Mouse (Mus musculus) forebrain, embryonic 12.5 days (tissue): ENCODE results near the gene Dse. TPM values are rescaled to one million over a fixed set of nuclear protein-coding genes. Genes with fewer than 3 reads are reported as not detected.

Source experiments
- ATAC-seq: fragments of 200-750 bp; cut with Nextera tagmentation; 2 replicates; pipeline ENCODE4 v1.8.0; 2017; ENCODE audit warnings: moderate TSS enrichment; ENCODE audit not compliant: low FRiP score
- H3K27ac ChIP-seq: fragments of 300-500 bp; sonication (generic); 2 replicates; pipeline ENCODE4 v1.5.1; 2016; ENCODE audit warnings: mild to moderate bottlenecking
- H3K27me3 ChIP-seq: fragments of 300-500 bp; sonication (generic); 2 replicates; pipeline ENCODE4 v1.6.1; 2016; ENCODE audit warnings: mild to moderate bottlenecking
- H3K36me3 ChIP-seq: fragments of 300-500 bp; sonication (generic); replicated peaks from 2 replicates; pipeline ENCODE4 v1.6.1; 2016; ENCODE audit warnings: mild to moderate bottlenecking
- H3K4me1 ChIP-seq: fragments of 300-500 bp; sonication (generic); 2 replicates; pipeline ENCODE4 v1.6.1; 2016
- H3K4me2 ChIP-seq: fragments of 300-500 bp; sonication (generic); 2 replicates; pipeline ENCODE4 v1.6.1; 2016; ENCODE audit warnings: mild to moderate bottlenecking, moderate library complexity
- H3K4me3 ChIP-seq: fragments of 300-500 bp; sonication (generic); replicated peaks from 2 replicates; pipeline ENCODE4 v1.5.1; 2016; ENCODE audit warnings: mild to moderate bottlenecking
- H3K9ac ChIP-seq: fragments of 300-500 bp; sonication (generic); 2 replicates; pipeline ENCODE4 v1.6.1; 2016; ENCODE audit warnings: mild to moderate bottlenecking
- H3K9me3 ChIP-seq: fragments of 300-500 bp; sonication (generic); 2 replicates; pipeline ENCODE4 v1.6.1; 2016
- WGBS: fragments of 180-500 bp; shearing (Covaris S2); methylation state at CpG from one replicate; pipeline ENCODE4 v1.1.7; 2016; 5-methylcytosine and 5-hydroxymethylcytosine counted together
- polyA plus RNA-seq: library from polyadenylated mRNA; unstranded; fragments of >200 nt; fragmentation: Nextera tagmentation; extraction: Ambion mirVana; gene quantifications from 2 replicates; pipeline ENCODE4 v1.2.1, GENCODE M21; 2016

The Dse gene
- polyA plus RNA-seq, 1 experiment from 2014 or later = 13.4 TPM

DNA sequence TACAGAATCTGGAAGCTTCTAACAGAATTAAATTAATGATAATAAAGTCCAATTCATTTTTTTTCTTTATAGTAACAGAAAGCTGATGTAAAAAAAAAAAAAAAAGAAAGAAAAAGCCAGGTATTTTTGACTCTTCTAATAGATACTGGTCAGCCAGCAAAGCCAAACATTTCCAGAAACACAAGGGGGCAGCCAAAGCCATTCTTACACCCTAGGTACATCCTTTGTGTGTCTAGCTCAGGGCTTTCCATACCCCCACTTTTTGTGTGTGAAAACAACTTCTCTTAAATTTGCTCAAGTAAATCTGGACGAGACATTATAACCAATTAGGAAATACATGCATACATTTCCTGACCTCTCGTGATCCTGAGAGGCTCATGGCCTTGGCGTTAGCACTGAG is 55.7 kb downstream of the Dse start:
- Histone ChIP-seq H3K4me3 (no peak overlapping the region), H3K27ac (no peak overlapping the region), H3K9me3 (no peaks in the 10 kb centered on the region), H3K27me3 (no peaks in the 10 kb centered on the region), H3K9ac (no peak overlapping the region), H3K4me1 (0 out of 2 replicates have a peak, but pooled peaks cover 4% of the 10 kb centered on the region), H3K4me2 (no peak overlapping the region), H3K36me3 (0 out of 2 replicates have a peak, but pooled peaks cover 4% of the 10 kb centered on the region)
- no peak for ATAC-seq
- WGBS = 92% methylated on average over 3 of the region's 3 CpGs

DNA sequence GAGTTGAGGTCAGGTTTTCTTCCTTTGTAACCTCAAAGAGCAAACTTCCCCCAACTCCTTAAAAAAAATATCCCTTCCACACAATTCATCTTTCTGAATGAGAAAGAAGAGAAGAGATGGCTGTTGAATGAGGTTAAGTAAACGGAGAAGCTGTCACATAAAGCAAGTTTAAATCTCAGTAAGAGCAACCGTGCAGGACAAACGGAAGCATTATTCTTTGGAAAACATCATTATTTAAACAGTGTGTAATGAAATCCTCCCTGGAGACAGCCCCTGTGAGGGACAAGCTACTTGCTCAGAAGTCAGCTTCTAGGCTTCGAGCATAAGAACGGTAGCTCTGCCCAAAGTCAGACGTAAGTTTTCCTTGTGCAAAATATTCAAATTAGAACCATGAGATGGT is 57.1 kb downstream of the Dse start:
- 44% methylated on average over 6 of the region's 6 CpGs for WGBS

DNA sequence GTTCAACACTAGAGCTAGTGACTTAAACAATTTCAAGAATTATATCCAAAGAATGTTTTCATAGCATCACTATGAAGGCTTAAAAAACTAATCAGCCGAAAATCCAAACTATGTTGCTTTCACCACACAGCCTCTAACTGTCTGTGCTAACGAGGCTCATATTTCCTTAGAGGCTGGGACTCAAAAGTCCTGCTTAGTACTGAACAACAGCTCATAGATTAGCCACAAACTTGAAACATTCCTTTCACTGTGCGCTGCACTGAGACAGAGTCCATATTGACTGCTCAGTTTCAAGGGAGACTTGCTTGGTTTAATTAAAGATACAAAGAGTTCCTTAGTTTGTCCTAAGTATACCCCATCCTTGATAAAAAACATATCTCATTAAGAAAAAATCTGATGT is 57.7 kb downstream of the Dse start:
- H3K27me3 ChIP-seq = no peaks in the 10 kb centered on the region
- 0 out of 2 replicates have a peak, but pooled peaks cover 4% of the 10 kb centered on the region for H3K4me1 ChIP-seq
- no peak overlapping the region for H3K9ac ChIP-seq
- 40% methylated on average over 3 of the region's 3 CpGs for WGBS
- 0 out of 2 replicates have a peak, but pooled peaks cover 4% of the 10 kb centered on the region for H3K36me3 ChIP-seq
- H3K4me2 ChIP-seq = no peak overlapping the region
- H3K9me3 ChIP-seq = no peaks in the 10 kb centered on the region
- no peak overlapping the region for H3K4me3 ChIP-seq
- H3K27ac ChIP-seq = no peak overlapping the region
- ATAC-seq = no peak

More for the DNA sequence above, 57.1 kb downstream of the Dse start:
- H3K36me3 ChIP-seq = 0 out of 2 replicates have a peak, but pooled peaks cover 4% of the 10 kb centered on the region
- H3K27me3 ChIP-seq = no peaks in the 10 kb centered on the region
- H3K4me3 ChIP-seq = no peak overlapping the region
- H3K4me2 ChIP-seq = no peak overlapping the region
- H3K4me1 ChIP-seq = 0 out of 2 replicates have a peak, but pooled peaks cover 4% of the 10 kb centered on the region
- H3K9me3 ChIP-seq = no peaks in the 10 kb centered on the region
- H3K27ac ChIP-seq = no peak overlapping the region
- no peak overlapping the region for H3K9ac ChIP-seq
- no peak for ATAC-seq

DNA sequence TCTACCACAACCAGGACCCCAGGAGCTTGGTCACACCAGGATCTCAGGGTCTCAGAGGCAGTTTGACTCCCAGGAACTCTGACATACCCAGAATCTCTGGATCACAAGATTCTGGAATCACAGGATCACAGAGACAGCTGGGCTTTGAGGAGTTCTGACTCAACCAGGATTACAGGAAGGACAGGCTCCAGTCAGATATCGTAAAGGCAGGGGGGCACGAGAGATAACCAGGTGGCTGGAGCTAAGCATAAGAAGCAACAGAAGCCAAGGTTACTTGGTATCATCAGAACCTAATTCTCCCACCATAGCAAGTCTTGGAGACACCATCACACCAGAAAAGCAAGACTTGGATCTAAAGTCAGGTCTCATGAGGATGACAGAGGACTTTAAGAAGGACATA is 65.8 kb downstream of the Dse start:
- no peak for ATAC-seq
- no peak overlapping the region for H3K27ac ChIP-seq
- H3K9ac ChIP-seq = no peak overlapping the region
- WGBS = 87% methylated on average over 2 of the region's 2 CpGs
- no peak overlapping the region for H3K4me3 ChIP-seq
- H3K4me1 ChIP-seq = no peaks in the 10 kb centered on the region
- no peaks in the 10 kb centered on the region for H3K27me3 ChIP-seq
- no peak overlapping the region for H3K4me2 ChIP-seq
- H3K36me3 ChIP-seq = no peaks in the 10 kb centered on the region
- no peaks in the 10 kb centered on the region for H3K9me3 ChIP-seq

DNA sequence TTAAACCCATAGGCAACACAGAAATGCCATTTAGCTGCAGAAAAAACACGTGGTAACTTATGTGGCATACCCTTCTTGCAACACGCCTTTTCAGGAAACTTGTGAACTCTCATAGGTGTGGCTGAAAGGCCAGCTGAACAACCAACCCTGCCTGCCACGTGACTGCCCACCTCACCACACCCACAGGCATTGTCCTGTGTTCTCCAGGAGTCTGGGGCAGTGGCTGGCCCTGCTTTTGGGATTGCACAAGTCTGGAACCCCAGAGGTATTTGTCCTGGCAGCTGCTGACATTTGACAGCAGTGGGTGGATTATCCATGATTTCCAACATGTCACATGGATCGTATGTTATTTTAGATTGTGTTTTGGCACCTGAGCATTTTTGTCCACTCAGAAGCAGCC is 67.7 kb downstream of the Dse start:
- Histone ChIP-seq H3K9ac (no peak overlapping the region), H3K27ac (no peak overlapping the region), H3K4me1 (no peaks in the 10 kb centered on the region), H3K36me3 (no peaks in the 10 kb centered on the region), H3K4me3 (no peak overlapping the region), H3K27me3 (no peaks in the 10 kb centered on the region), H3K9me3 (no peaks in the 10 kb centered on the region), H3K4me2 (no peak overlapping the region)
- 76% methylated on average over 4 of the region's 4 CpGs for WGBS
- ATAC-seq = no peak

DNA sequence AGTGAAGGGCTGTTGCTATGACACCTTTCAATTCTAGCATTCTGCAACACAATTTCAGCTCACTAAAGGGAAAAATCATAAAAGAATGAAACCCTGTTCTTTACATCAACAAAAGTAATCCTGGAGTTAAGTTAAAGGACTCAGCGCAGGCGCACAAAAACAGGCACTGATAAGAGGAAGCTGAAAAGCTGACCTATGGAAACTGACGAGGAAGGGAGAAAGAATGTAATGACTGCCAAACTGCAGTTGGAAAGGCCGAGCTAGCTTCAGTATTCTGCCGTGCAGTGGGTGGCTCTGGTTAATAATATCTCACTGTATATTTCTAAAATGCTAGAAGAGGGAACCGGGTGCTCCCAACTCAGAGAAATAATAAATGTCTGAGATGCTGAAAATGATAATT is 69.5 kb downstream of the Dse start:
- no peaks in the 10 kb centered on the region for H3K36me3 ChIP-seq
- no peaks in the 10 kb centered on the region for H3K27me3 ChIP-seq
- no peaks in the 10 kb centered on the region for H3K9me3 ChIP-seq
- no peaks in the 10 kb centered on the region for H3K4me1 ChIP-seq
- H3K4me2 ChIP-seq = no peak overlapping the region
- no peak overlapping the region for H3K4me3 ChIP-seq
- H3K9ac ChIP-seq = no peak overlapping the region
- ATAC-seq = no peak
- H3K27ac ChIP-seq = no peak overlapping the region
- 73% methylated on average over 6 of the region's 6 CpGs for WGBS

DNA sequence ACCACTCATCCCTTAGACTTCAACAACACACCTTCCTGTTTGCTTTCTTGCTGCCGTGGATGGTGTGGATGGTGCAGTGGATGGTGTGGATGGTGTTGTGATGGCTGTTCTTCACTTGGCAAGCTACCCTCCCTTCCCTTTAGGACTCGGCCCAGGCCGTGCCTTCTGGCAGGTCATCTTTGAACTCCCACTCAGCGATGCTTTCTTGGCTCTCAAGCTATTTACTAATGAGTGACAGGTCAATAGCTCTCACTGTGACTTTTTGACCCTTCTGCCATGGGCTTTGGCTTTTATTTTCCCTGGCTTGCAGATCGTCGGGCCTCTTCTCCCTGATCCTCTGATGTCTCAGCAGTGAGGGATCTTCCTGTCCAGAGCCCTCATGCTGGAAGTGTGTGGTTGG is 71.1 kb downstream of the Dse start:
- no peaks in the 10 kb centered on the region for H3K4me1 ChIP-seq
- no peaks in the 10 kb centered on the region for H3K27me3 ChIP-seq
- no peaks in the 10 kb centered on the region for H3K36me3 ChIP-seq
- no peaks in the 10 kb centered on the region for H3K9me3 ChIP-seq
- no peak overlapping the region for H3K27ac ChIP-seq
- 26% methylated on average over 6 of the region's 6 CpGs for WGBS
- ATAC-seq = no peak
- H3K4me3 ChIP-seq = no peak overlapping the region
- no peak overlapping the region for H3K4me2 ChIP-seq
- no peak overlapping the region for H3K9ac ChIP-seq

DNA sequence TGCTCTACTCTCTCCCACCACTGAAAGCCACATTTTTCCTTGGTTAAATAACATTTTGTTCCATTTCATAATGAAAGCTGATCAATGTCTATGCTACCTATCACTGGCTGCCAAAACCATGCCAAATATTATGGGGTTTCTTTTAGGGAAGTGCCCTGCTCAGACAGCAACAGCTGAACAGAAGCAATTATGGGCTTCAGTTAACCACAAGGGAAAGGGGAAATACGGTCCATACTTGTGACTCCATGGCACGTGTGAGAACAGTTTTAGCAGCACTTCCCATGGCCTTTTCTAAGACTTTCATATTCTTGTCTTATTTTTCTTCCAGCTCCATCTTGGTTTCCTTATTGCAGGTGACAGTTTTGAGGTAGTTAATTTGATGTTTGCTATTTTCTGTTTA is 76.2 kb downstream of the Dse start:
- ATAC-seq = no peak

DNA sequence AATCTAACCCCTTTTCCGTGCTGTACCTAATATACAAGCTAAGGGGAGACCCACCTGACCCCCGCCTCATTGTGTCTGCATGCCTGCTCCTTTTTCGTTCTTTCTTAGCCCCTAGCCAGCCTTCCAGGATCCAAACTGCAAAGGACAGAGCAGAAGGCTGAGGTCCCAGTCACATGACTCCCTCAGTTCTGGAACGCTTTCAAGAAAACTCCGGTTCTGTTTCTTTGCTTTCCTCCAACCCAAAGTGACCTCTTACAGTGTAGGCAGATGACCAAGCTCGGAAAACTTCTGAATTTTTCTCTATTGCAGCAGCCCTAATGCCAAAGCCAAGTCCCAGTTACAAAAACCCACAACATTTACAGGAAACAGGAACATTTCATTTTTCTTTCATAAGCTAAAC is 79.1 kb downstream of the Dse start:
- ATAC-seq = no peak
- Histone ChIP-seq H3K9me3 (no peaks in the 10 kb centered on the region), H3K27ac (no peak overlapping the region), H3K36me3 (no peaks in the 10 kb centered on the region), H3K27me3 (no peaks in the 10 kb centered on the region), H3K9ac (no peak overlapping the region), H3K4me2 (no peak overlapping the region), H3K4me1 (peaks cover 6% of the 10 kb centered on the region), H3K4me3 (no peak overlapping the region)
- 86% methylated on average over 6 of the region's 6 CpGs for WGBS

More for the DNA sequence above, 76.2 kb downstream of the Dse start:
- H3K4me1 ChIP-seq = peaks cover 6% of the 10 kb centered on the region
- no peaks in the 10 kb centered on the region for H3K9me3 ChIP-seq
- no peak overlapping the region for H3K27ac ChIP-seq
- H3K27me3 ChIP-seq = no peaks in the 10 kb centered on the region
- H3K4me2 ChIP-seq = no peak overlapping the region
- WGBS = 88% methylated on average over 2 of the region's 2 CpGs
- H3K4me3 ChIP-seq = no peak overlapping the region
- H3K36me3 ChIP-seq = no peaks in the 10 kb centered on the region
- no peak overlapping the region for H3K9ac ChIP-seq

DNA sequence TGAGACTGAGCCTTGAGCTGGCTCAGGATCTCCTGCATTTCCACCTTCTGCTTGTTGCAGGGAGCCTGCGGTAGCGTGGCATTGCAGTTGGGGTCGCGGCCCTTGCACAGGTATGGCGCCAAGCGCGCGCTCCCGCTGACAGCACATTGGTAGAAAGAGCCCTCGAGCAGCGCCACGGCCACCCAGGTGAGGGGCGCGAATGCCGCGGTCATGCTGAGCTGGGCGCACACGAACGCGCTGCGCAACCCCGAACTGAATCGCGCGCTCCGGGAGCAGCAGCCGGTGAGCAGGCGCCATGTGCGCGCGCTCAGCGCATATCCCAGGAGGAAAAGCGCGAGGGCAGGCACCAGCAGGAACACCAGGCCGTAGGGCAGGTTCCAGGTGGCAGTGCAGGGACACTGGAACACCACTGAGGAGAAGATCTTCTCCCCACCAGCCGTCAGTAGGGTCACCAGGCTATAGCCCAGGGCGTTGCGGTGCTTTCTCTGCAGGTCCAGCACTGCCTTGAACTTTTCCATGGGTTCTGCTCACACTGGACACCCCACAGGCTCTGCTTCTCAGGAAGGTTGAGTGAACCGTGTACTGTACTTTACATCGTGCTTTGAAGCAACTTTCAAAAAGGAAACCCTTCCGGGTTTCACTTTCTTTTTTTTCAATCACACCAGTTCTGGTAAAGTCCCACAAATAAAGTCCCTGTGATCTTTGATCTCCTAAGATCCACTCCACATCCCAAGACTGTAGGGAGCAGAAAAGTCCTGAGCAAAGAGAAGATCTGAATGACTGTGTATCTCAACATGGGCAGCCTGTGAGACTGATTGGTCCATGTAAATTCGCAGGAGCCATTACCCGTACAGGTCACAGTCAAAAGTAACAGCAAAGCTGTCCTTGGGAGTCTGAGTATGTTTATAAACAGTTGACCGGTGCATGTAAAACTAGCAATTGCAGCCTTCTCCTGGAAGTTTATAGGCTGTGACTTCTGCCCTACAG is 79.8 kb downstream of the Dse start, which contains the start of gene Calhm6:
Gene Calhm6, minus strand, starts transcription at position 593 of the 987 bp plus-strand sequence.
- Histone ChIP-seq H3K27ac (no peak within 1 kb of the TSS), H3K4me2 (peak within 1 kb of the TSS; percentile 68), H3K4me3 (peak within 1 kb of the TSS; percentile 51), H3K27me3 (no peaks in the 10 kb centered on the region), H3K9ac (peak within 1 kb of the TSS; percentile 50), H3K9me3 (no peaks in the 10 kb centered on the region), H3K4me1 (peaks cover 6% of the 10 kb centered on the region), H3K36me3 (no peaks in the 10 kb centered on the region)
- peak; percentile 70 for ATAC-seq
- 19% methylated on average over 44 of the region's 44 CpGs for WGBS

DNA sequence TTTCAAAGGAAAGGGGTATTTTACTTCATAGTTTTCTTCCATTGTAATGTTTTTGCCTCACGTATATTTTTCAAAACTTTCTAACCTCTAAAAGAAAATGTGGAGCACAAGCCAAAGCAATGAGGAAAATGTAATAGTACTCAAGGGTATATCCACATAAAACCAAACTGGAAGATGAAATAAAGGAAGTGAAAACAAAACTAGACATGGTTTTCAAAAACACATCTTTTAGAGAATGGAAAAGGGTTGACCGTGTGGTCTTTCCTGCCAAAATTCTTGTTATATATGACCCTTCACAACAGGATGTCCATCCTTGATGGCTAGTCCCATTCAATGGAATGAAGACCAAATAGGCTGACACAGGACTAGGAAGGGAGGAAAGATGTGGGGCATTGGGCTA is 89.1 kb downstream of the Dse start:
- Histone ChIP-seq H3K36me3 (no peaks in the 10 kb centered on the region), H3K27me3 (no peaks in the 10 kb centered on the region), H3K27ac (no peak overlapping the region), H3K4me2 (no peak overlapping the region), H3K4me3 (no peak overlapping the region), H3K9ac (no peak overlapping the region), H3K9me3 (no peaks in the 10 kb centered on the region), H3K4me1 (no peaks in the 10 kb centered on the region)
- 93% methylated on average over 2 of the region's 2 CpGs for WGBS
- no peak for ATAC-seq

DNA sequence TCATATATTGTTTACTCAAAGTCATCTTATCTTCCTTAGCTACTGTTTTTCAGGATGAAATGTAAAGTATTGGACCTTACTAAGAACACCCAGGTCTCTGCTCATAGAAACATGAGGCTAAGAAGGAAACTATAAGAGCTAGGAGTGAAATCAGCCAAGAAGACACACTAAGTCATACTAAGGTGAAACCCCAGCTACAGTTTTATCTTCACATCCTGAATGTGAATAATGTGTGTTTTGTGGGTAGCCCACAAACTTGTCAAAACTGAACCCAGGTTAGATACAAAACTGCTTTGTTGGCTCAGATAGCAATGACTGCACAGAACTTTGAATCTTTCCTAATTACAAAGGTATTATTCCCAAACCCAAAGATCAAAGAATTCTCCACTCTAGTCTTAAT is 89.7 kb downstream of the Dse start:
- no peaks in the 10 kb centered on the region for H3K4me1 ChIP-seq
- H3K4me3 ChIP-seq = no peak overlapping the region
- no peaks in the 10 kb centered on the region for H3K27me3 ChIP-seq
- ATAC-seq = no peak
- no peaks in the 10 kb centered on the region for H3K36me3 ChIP-seq
- no peaks in the 10 kb centered on the region for H3K9me3 ChIP-seq
- no peak overlapping the region for H3K4me2 ChIP-seq
- H3K27ac ChIP-seq = no peak overlapping the region
- no peak overlapping the region for H3K9ac ChIP-seq

DNA sequence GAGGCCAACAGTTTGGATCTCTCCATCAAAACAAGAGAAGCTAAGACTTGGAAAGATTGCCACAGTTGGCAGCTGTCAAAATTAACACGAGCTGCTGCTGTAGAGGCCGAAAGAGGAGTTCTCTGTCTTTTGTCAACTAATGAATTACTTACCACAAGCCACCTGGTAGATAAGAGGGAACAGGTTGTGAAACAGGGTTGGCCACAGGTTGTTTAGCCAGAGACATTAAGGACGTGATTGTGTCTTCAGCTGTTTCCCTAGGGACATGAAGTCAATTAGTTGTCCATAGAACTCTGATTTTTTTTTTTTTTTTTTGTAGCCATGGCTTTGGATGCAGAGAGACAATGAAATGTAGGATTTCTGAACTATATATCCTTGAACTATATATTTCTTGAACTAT is 90.4 kb downstream of the Dse start:
- Histone ChIP-seq H3K27ac (no peak overlapping the region), H3K9ac (no peak overlapping the region), H3K4me3 (no peak overlapping the region), H3K9me3 (no peaks in the 10 kb centered on the region), H3K4me1 (no peaks in the 10 kb centered on the region), H3K27me3 (no peaks in the 10 kb centered on the region), H3K36me3 (no peaks in the 10 kb centered on the region), H3K4me2 (no peak overlapping the region)
- 83% methylated on average over 3 of the region's 3 CpGs for WGBS
- ATAC-seq = no peak
